Mouse (Mus musculus): Measurements from ENCODE around the gene Fbxw17. TPM values are rescaled to one million over a fixed set of nuclear protein-coding genes. Genes with fewer than 3 reads are reported as not detected.

Gene Fbxw17
- total and polyA plus RNA-seq, 2 experiments from 2014 or later = 23.6 to 36.8 TPM

GRCm38 (mm10) chr13:50467007-50467406, 49.3 kb downstream of the Fbxw17 start, which contains the start of gene Nutm2:
Gene Nutm2 (plus strand): TSS chr13:50467307.
- H3K36me3 ChIP-seq (ENCODE audit: insufficient read depth) = no peaks in the 10 kb centered on the region
- H3K4me1 ChIP-seq (ENCODE audit: insufficient read depth) = no peaks in the 10 kb centered on the region
- WGBS = 86% methylated on average over 4 of the region's 4 CpGs
- no peak within 1 kb of the TSS for H3K27ac ChIP-seq (ENCODE audit: low read depth, low read length)
- no peaks in the 10 kb centered on the region for H3K27me3 ChIP-seq (ENCODE audit: insufficient read depth, low read length)
- no peaks in the 10 kb centered on the region for H3K9me3 ChIP-seq (ENCODE audit: low read length)
- no peak within 1 kb of the TSS for H3K4me2 ChIP-seq (ENCODE audit: low read depth)
- ATAC-seq = no peak
- no peak within 1 kb of the TSS for H3K4me3 ChIP-seq (ENCODE audit: low read depth, low read length)
- no peak for DNase-seq
- no peak within 1 kb of the TSS for H3K9ac ChIP-seq
- TF ChIP-seq CTCF (IDR thresholded peaks at IDR 0.05; ENCODE audit: low read depth) = no peak

Other genes with a start within 250 kb of the Fbxw17 start
- not detected in 2 replicates for gene Gm906, start 167.6 kb upstream of the Fbxw17 start, total RNA-seq (2014; rRNA removed)
- not detected in 2 replicates for gene Gm906, start 167.6 kb upstream of the Fbxw17 start, polyA plus RNA-seq (2015; fragmentation: Nextera tagmentation; extraction: Ambion mirVana)
- gene Gm47429, start 26.0 kb downstream of the Fbxw17 start, total RNA-seq (2014; rRNA removed) = not detected in 2 replicates
- gene Gm47429, start 26.0 kb downstream of the Fbxw17 start, polyA plus RNA-seq (2015; fragmentation: Nextera tagmentation; extraction: Ambion mirVana) = not detected in 2 replicates
- gene Nutm2, start 49.4 kb downstream of the Fbxw17 start, total RNA-seq (2014; rRNA removed) = not detected in 2 replicates
- gene Nutm2, start 49.4 kb downstream of the Fbxw17 start, polyA plus RNA-seq (2015; fragmentation: Nextera tagmentation; extraction: Ambion mirVana) = not detected in 2 replicates
- not detected in 2 replicates for gene Gm904, start 225.4 kb downstream of the Fbxw17 start, total RNA-seq (2014; rRNA removed)
- not detected in 2 replicates for gene Gm904, start 225.4 kb downstream of the Fbxw17 start, polyA plus RNA-seq (2015; fragmentation: Nextera tagmentation; extraction: Ambion mirVana)